Mouse (Mus musculus) adrenal gland, adult 2 months (tissue): ENCODE results near the gene Gramd1b. TPM values are rescaled to one million over a fixed set of nuclear protein-coding genes. Genes with fewer than 3 reads are reported as not detected.
"Not testable (repeated sequence)": the region's sequence is repeated elsewhere in the genome, so short reads cannot be mapped to it uniquely, and the experiment has no call there.

Experiments used
- DNase-seq: peaks from one replicate; pipeline ENCODE4 v3.0.0; 2021
- polyA plus RNA-seq: library from polyadenylated mRNA; depleted of rRNA; stranded (reverse); fragments of >200 nt; gene quantifications from 2 replicates; pipeline ENCODE4 v1.2.3, GENCODE M21; 2012
- total RNA-seq, 2 experiments: library from RNA; stranded (reverse); gene quantifications; 2 replicates each; pipeline ENCODE4 v1.2.3; 2021

Gene Gramd1b
- total and polyA plus RNA-seq, 3 experiments, result 336 to 1,336 (median 574) TPM

DNA sequence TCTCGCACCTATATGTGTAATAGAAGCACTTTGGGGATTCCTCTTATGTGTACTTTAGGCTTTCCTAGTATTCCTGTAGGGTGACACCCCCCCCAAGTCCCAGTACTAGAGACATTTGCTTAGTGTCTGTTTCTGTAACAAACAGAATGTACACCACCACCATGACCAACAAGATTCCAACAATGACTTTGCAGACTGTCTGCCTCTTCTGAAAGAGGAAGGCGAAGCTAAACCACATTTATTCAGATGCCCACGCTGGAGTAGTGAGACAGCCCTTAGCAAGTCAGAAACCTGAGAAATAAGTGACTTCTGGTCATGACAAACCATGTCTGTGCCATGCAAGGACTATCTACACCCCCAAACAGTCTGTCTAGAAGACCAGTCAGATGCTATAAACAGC lies 11.9 kb downstream of the Gramd1b start:
- no peak for DNase-seq

DNA sequence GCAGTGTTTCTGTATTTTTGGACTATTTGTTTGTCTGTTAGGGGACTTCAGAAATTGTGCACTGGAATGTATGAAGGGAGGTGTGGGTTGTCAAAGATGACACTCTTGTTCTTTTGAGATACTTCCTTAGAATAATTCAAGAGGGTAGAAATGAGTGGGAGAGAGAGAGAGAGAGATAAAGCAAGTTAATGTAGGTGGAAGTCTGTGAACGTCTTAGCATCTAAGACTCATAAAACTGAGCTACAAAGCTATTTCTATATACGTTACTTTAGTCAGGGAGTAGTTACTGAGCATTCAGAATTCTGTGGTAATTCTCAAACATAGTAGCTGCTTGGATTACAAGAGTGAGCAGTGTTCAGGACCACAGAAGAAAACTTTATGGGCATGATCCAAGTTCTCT lies 19.2 kb downstream of the Gramd1b start:
- no peak for DNase-seq

DNA sequence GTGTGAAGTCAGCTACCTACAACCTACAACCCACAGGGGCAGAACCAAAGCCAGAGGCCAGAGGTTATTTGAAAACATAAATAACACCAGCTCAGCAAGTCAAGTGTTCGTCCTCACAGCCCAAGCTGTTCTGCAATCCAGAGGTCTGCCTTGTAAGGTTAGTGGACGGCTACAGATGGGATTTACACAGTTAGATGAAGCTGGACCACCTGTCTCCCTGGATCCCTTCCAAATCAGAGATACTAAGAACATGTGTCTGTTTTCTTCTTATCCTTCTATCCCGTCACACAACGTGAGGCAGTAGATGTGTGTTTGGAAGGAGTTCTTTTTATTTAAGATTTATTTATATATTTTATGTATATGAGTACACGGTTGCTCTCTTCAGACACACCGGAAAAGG lies 21.7 kb downstream of the Gramd1b start:
- no peak for DNase-seq

DNA sequence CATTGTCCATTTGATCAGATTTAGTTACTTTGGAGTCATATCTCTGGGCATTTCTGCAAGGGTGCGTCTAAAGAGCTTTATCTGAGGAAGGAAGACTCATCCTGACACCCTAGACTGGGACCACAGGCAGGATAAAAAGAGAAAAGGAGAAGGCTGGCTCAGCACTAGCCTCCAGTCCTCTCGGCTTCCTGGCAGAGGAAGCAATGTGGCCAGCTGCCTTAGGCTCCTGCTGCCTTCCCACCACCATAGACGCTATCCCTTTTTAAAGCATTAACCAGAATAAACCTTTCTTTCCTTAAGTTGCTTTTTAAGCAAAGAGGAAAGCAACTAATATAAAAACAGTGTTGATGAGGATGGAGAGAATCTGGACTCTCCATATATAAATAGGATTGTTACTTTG lies 24.6 kb downstream of the Gramd1b start:
- no peak for DNase-seq

DNA sequence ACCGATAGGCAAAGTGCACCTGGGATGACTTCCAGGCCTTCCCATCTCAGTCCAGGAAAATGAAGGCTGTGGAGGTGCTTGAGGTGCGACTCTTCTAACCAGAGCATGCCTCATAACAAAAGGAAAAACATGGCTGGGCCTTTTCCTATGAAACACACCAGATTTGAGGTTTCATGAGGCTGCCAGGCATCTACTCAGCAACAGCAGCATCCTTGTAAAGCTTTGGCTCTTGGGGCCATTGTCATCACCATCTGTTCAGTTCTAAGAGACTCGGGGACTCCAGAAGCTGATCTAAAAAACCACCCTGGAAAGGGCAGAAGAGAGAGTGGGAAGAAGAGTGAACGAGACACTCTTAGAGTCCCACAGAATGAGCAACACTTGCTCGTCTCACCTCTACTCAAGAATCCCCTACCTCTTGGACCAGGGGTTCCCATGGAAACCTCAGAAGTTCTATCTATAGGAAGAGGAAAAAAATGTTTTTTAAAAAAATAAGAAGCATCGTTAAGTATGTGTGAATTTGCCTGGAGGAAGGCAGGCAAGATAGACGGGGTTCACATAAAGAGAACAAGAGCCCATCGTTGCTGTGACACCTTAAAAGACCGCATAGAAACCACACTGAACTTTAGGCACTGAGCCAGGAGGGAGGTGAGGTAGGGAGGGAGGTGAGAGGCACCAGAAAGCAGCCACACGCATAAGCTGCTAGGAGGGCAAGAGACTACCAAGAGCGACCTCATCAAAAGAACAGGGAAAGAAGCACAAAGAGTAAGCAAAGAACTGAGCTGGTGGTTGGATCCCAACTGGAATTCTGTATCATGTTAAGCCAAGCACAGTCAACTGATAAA lies 25.5 kb downstream of the Gramd1b start:
- DNase-seq, result no peak

DNA sequence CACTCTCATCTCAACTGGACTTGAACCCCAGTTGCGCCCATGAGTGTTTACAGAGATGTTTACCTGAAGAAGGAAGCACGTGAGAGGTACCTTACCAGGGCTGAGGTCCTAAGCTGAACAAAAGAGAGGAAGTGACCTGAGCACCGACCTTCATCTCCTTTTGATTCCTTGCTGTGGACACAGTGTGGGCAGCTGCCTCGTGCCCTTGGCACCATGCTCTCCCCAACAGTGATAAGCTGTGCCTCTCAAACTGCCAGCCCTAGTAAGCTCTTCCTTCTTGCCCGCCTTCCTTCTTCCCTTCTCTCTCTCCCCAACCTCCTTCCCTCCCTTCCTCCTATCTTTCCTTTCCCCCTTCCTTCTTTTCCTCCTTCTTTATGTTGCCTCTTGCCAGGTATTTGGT lies 26.3 kb downstream of the Gramd1b start:
- DNase-seq, result no peak

DNA sequence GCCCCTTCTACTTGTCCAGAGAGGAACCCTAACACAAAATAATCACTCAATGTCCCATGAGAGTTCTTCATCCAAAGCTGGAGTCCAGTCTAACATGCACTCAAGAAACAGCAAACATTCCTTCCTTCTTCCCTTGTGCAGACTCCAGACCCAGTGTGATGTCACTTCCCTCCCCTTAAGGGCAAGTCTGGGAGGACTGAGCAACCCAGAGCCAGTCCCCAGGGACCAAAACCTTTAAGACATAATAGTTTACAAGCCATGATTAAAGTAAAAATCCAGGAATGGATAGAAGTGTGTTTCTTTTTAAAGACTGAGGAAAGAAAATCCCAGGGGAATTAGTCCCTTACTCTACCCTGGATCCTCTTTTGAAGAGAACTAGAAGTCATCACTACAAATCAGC lies 30.5 kb downstream of the Gramd1b start:
- no peak for DNase-seq

DNA sequence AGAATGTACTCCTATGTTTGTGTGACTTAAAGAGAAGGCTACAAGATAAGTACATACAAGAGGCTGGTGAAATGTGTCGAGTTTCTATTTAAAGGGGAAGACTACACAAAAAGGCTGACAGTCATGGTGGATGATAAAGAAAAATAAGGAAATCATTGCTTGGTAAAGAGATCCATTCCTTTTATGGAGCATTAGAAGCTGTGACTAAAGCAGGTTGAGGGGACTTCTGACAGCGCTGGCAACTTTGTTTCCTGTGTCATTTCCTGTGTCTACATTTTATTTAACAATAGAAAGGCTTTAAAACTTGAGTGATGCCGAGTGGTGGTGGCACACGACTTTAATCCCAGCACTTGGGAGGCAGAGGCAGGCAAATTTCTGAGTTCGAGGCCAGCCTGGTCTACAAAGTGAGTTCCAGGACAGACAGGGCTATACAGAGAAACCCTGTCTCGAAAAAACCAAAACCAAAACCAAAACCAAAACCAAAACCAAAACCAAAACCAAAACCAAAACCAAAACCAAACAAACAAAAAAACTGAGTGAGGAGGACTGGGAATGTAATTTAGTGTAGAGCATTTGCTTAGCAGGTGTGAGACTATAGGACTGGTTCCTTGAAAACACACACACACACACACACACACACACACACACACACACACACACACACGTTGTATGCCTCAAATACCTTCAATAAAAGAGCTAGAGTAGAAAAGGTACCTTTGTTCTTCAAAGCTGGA lies 48.7 kb downstream of the Gramd1b start:
- DNase-seq, result not testable (repeated sequence)

DNA sequence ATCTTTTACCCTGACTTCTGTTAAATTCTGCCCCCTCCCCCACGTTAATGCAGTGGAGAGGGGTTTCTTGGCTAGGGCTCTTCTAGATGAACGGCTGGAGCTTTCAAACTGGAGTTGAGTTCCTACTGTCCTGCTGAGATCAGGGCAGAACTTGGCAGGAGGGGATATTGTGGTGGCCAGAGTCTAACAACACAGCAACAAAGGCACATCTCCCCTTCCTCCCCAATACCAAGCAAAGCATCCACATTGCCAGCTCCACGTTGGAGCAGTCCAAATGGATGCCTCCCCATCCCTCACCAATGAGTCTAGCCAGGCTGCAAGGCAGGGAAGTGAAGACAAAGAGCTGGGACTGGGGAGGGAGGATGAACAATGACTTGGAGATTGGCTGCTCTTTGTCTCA lies 49.9 kb downstream of the Gramd1b start:
- no peak for DNase-seq

DNA sequence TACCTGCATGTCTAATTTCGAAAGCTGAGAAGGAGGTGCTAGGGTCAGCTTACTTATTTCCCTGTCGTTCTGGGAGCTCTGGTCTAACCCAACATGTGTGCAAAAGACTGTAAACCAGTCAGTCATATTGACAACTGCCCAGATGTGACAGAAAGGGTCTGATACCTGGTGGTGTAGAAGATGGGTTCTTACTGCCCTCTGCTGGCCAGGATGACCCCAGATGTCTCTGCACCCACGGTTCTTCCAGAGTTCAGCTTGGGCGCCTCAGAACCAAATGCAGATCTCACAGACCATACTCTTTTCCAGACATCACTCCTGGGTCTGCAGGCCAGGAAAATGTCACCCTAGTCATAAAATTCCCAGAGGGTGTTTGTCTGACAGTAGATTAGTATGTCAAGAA lies 51.9 kb downstream of the Gramd1b start:
- peak; percentile 84 for DNase-seq

DNA sequence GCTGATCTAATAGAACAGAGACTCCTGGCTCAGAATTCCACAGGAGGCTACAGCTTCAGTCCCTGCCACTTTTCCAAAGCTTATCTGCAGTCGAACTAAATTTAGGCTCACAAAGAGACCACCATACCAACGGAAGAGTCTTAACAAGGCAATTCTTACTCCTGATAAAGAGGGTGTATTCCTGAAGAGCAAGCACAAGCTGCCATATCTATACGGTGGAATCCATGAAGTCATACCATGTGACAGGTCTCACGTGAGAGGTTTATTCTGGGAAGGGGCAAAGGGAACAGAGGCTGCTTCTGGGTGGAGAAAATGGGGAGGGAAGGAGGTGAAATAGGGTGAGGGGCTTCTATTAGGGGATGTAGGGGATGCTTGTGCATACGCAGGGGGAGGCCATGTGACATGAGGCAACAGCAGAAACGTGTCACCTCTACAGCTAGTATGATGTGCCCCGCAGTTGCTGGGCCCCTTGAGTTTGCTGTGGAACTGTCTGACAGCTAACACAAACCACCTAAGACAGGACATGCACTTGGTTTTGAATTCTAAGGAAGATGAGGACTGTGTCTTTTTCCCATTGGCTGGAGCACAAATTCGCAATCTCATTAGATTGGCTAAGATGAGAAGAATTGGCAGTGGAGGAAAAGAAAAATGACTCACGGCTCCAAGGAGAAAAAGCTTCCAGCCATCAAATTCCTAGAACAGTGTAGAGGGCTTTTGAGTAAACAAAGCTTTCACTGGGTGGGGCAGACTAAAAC lies 52.9 kb downstream of the Gramd1b start:
- DNase-seq, result peak; percentile 48

DNA sequence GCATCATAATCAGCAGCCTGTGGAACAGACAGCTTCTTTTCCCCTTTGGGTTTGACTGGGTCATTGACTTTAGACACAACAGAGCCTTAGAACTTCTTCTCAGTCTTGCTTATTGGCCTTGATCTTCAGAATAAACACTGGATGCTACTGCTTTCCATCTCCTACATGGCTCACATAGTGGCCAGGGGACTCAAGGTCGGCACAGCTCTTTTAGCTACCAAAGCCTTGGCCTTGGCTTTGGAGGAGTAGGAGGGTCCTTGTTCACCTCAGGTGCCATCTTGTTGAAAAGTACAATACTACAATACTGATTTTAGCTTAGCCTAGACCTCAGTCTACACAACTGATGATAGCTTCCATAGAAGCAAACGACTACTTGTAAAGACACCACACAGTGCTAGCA lies 53.6 kb downstream of the Gramd1b start:
- peak; percentile 58 for DNase-seq

DNA sequence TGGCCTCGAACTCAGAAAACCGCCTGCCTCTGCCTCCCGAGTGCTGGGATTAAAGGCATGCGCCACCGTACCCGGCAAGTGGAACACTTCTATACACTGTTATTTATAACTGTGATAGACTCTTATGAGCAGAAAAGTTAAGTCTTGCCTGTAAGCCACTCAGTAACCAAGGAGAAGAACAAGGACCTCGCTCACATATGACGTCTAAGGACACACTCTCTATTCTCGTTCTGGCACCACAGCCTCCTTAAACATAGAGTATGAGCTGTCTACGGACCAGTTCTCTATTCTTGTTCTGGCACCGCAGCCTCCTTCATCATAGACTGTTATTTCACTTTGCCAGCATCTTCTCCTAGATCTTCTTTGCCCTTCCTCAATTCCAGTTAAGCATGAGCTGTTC lies 55.1 kb downstream of the Gramd1b start:
- no peak for DNase-seq

DNA sequence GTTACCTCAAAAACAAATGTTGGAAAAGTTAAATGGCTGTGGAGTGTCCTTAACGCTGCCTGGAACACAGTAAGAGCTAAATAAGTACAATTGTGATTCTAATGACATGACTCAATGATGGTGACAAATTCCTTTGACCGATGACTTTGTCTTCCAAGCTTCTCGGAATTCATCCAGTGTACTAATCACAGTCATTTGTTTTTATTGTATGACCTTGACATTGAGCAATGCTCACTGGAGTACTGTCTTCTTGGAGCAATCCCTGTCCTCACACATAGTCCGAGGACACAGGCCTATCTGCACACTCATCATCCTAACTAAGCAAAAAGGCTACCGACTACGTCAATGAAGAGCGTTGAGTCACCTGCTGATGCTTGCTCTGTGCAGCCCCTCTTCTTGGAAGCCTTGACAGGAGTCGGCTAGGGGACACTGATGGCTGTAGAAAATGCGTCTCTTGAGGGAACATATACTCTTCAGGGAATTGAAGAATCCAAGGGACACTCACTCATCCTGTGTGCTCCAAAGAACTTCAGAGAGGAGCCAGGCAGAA lies 58.1 kb downstream of the Gramd1b start:
- DNase-seq, result peak; percentile 86

DNA sequence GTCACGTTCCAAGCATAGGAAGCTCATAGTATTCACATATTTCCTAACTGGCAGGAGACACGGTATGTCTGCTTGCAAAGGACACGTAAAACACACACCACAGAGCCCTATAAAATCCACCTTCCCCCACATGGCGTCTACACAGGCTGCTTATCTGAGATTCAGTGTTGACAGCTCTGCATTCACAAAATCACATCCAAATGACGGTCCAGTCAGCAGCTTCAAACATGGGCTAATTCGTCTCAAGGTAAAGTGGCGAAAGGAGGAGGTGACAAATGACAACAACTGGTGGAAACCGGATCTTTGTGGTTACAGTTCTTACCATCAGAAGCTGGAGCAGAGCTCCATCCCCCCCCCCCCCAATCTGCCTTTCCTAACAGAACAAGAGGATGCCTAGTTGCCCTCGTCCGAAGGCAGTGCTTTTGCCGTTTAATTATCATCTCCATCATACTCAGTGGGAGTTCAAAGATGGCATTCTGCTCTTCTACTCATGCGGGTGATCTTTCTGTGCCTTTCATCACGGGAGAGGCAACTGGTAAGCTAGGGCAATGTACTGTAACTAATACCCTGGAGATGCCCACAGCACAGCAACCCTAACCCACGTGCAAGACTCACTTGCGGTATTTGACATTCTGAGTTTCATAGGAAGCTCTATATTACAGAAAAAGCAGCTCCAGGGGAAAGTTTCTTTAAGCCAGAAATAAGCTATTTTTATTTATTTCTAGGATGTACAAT lies 61.6 kb downstream of the Gramd1b start:
- DNase-seq, result no peak

DNA sequence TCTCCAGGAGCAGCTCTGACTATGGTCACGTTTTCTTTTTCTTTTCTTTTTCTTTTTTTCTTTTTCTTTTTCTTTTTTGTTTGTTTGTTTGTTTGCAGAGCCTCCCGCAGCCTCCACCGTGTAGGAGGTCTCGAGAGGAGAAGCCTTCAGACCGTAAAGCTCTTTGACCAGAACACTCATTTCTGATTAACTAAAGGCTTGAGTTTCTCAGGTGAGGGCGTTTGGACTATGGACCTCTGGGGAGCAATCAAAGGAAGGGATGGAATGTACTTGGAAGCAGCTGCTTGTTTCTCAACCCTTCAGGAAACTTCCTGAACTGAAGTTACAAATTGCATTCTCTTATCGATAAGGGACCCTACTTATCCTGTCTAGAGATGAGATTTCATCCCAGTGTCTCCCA lies 64.4 kb downstream of the Gramd1b start:
- no peak for DNase-seq

DNA sequence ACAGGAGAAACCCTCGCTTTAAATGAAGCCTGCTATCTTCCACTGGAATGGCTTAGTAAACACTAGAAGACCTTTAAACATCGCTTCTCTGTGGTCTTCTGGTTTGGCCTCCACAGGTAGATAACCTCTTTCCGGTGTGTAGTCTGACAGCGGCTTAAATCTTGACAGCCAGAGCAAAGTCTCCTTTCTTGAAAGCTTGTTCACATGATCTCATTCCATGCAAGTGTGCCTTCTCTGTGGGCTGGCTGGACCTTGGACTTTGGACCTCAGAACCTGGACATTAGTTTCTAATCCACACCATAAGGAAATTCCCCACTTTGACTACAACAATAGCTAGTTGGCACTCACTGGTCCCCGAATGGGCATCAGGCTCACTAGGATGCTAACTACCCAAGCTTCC lies 65.6 kb downstream of the Gramd1b start:
- no peak for DNase-seq

DNA sequence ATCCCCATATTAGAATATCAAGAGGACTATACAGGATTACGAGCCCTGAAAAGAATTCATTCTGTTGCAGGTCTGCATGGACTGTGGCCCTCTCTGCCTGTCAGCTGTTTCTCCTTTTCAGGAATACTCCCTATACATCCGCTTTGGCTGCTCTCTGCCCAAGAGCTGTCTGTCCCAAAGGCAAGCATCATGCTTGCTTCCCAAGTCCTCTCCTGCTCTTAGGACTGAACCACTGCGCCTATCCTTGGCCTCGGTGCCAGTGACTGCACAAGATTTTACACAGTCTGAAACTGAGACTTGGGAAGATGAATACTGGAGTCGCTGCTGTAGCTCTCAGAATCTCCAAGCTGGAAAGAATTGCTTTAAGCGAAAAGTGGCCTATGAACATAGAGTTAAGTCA lies 68.8 kb downstream of the Gramd1b start:
- peak; percentile 44 for DNase-seq

DNA sequence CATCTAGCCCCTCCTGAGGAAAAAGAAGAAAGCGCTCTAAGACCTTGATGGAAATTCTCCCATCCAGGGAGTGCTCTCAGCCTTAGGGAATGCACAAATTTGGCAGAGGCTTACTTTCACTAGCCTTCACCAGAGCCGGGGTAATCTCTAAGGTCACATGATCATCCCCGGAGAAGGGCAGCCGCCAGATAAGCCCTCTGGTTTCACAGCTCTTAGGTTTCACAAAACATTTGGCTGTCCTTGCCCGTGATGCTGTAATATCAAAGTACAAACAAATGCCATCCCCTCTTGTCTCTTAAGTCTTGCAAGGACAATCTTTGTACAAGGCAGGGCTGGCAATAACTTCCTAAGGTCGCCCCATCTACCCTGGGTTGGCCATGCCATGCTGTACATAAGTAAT lies 70.4 kb downstream of the Gramd1b start:
- DNase-seq, result peak; percentile 88

DNA sequence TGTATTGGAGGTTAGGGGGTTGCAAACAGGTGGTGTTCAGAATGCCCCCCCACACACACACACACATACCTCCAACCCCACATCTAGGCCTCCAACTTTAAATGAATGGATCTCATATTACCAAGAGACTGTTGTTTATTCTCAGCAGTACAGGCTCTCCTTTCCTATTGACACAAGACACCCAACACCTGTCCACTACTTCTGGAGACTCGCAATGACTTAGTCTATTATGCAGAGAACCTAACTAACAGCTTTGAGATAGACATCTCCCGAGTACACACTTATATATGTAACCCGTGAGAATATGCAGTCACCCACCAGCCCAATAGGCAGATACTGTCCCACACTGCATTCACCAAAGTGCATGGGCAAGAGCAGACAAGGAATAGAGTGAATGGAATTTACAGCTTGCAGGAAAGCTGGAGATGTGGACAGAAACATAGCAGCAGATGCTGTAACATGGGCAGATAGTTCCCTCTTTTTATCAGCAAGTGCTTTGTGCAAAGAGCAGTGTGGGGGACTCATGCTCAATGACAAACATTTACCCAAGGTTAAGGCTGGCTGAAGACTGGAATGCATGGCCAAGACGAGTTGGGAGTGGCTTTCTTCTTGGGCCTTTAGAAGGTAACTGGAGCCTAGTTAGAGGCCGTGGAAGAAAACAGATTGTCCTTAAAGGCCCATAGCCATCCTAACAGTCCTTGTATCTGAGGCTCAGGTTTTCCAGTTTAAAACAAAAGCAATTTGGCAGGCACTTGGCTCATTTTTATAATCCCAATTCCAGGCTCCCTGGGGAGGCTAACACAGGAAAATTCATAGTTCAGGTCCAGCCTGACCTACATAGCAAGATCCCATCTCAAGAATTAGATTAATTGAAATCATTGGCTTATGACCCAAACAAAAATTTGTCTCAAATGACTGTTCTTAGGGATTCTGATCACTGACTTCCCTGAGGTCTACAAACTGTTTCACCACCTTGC lies 71.6 kb downstream of the Gramd1b start:
- peak; percentile 67 for DNase-seq
